Mouse (Mus musculus) midbrain, embryonic 12.5 days (tissue): ENCODE measurements around the gene Pecam1. TPM values are rescaled to one million over a fixed set of nuclear protein-coding genes. Genes with fewer than 3 reads are reported as not detected.
A peak's percentile ranks its signal among the peaks of the same experiment; 100 is the strongest.
"Not testable (repeated sequence)": the region's sequence is repeated elsewhere in the genome, so short reads cannot be mapped to it uniquely, and the experiment has no call there.

Experiments used
- ATAC-seq: fragments of 200-750 bp; cut with Nextera tagmentation; 2 replicates; pipeline ENCODE4 v1.8.0; 2017; ENCODE audit warnings: low read depth, moderate TSS enrichment, moderate library complexity; ENCODE audit not compliant: low FRiP score
- H3K27ac ChIP-seq: fragments of 300-500 bp; sonication (generic); replicated peaks from 2 replicates; pipeline ENCODE4 v1.5.1; 2016; ENCODE audit warnings: mild to moderate bottlenecking
- H3K27me3 ChIP-seq: fragments of 300-500 bp; sonication (generic); 2 replicates; pipeline ENCODE4 v1.6.1; 2016; ENCODE audit warnings: mild to moderate bottlenecking
- H3K36me3 ChIP-seq: fragments of 300-500 bp; sonication (generic); 2 replicates; pipeline ENCODE4 v1.6.1; 2016
- H3K4me1 ChIP-seq: fragments of 300-500 bp; sonication (generic); 2 replicates; pipeline ENCODE4 v1.6.1; 2016
- H3K4me2 ChIP-seq: fragments of 300-500 bp; sonication (generic); replicated peaks from 2 replicates; pipeline ENCODE4 v1.6.1; 2016; ENCODE audit warnings: mild to moderate bottlenecking, moderate library complexity
- H3K4me3 ChIP-seq: fragments of 300-500 bp; sonication (generic); 2 replicates; pipeline ENCODE4 v1.5.1; 2016; ENCODE audit warnings: mild to moderate bottlenecking
- H3K9ac ChIP-seq: fragments of 300-500 bp; sonication (generic); replicated peaks from 2 replicates; pipeline ENCODE4 v1.6.1; 2016; ENCODE audit warnings: mild to moderate bottlenecking, moderate library complexity
- H3K9me3 ChIP-seq: fragments of 300-500 bp; sonication (generic); 2 replicates; pipeline ENCODE4 v1.6.1; 2016; ENCODE audit warnings: mild to moderate bottlenecking
- WGBS: fragments of 180-500 bp; shearing (Covaris S2); methylation state at CpG from one replicate; pipeline ENCODE4 v1.1.7; 2016; 5-methylcytosine and 5-hydroxymethylcytosine counted together
- polyA plus RNA-seq: library from polyadenylated mRNA; unstranded; fragments of >200 nt; fragmentation: Nextera tagmentation; extraction: Ambion mirVana; gene quantifications from 2 replicates; pipeline ENCODE4 v1.2.1, GENCODE M21; 2016

Gene Pecam1
- polyA plus RNA-seq, 1 experiment from 2014 or later: 19.4 TPM

DNA sequence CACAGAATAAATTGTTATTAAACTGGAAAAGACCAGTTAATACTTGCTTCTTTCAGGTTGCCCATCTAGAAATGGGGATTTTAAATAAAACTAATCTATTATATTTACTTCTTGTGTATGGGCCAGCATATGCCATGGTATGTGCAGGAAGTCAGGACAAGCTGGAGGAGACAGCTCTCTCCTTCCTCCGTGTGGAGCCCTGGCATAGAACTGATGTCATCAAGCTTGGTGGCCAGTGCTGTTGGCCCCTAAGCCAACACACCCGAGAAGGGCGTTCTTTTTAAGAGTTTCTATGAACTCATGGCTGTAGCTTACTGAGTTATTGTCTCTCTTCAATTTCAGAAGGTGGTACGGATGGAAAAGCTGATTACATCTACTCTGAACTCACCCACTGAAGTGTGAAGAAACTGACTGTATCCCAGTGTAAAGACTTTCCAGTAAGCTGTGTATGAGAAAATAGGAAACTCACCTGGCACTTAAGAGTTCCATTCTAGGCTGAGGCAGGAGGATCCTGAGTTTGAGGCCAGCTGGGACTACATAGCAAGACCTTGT is 16.3 kb upstream of the Pecam1 start:
- Histone ChIP-seq H3K9ac (no peak overlapping the region), H3K4me3 (no peak overlapping the region), H3K36me3 (peaks cover 51% of the 10 kb centered on the region), H3K9me3 (peaks cover 5% of the 10 kb centered on the region), H3K27ac (no peak overlapping the region), H3K4me1 (peaks cover 5% of the 10 kb centered on the region; the same call in 1 of the 2 replicates), H3K27me3 (no peaks in the 10 kb centered on the region), H3K4me2 (no peak overlapping the region)
- 91% methylated on average over 4 of the region's 4 CpGs for WGBS
- no peak for ATAC-seq

DNA sequence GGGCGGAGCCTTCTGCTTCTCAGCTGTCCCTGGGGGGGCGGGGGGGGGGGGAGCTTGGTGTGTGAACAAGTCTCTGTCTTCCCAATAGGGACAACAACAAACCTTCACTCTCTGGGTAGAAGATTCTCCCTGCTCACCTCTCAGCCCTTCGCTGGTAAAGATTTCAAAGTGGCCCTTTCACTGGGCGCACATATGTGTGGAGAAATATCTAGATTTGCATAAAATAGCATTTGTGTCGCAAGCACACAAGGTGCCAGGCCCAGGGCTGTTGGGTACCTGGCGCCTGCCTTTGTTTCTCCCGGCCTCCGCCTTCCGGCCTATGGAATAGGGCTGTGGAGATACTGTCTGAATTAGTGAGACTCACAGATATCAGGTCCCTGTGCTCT is 12.4 kb upstream of the Pecam1 start:
- H3K4me1 ChIP-seq: peaks cover 7% of the 10 kb centered on the region; the same call in 1 of the 2 replicates
- H3K27me3 ChIP-seq: no peaks in the 10 kb centered on the region
- 79% methylated on average over 9 of the region's 9 CpGs for WGBS
- no peak for ATAC-seq
- peaks cover 21% of the 10 kb centered on the region for H3K36me3 ChIP-seq
- no peak overlapping the region for H3K4me2 ChIP-seq
- H3K9me3 ChIP-seq: peaks cover 3% of the 10 kb centered on the region
- H3K27ac ChIP-seq: peak overlapping the region; percentile 66
- H3K4me3 ChIP-seq: no peak overlapping the region
- no peak overlapping the region for H3K9ac ChIP-seq

DNA sequence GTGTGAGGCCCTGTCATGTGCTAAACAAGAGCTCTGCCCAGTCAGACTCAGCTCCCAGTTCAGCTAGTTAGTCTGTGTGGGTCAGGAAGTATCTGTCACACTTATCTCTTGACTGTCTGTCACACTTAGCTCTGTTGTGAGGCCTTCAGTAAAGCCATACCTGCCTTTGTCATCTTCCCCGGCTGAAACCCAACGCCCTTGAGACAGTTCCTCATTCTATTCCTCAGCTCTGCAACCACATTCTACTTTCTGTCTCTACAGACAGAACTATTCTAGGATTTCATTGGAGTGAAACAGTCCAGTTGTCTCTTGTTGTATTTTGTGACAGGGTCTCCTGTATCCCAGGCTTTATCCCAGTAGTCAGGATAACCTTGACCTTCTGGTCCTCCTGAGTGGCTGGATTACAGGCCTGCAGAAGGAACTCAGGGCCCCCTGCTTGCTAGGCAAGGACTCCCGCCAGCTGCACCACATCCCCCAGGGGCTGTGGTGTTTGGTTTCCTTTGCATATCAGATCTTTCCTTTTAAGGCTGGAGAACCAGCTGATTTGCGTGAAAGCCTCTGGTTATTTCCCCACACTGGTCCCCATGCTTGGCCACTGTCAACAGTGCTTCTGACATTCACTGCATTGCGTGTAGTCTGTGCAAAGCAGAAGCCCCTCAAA is 11.8 kb upstream of the Pecam1 start:
- Histone ChIP-seq H3K27me3 (no peaks in the 10 kb centered on the region), H3K9me3 (no peaks in the 10 kb centered on the region), H3K9ac (no peak overlapping the region), H3K4me2 (no peak overlapping the region), H3K4me1 (peaks cover 7% of the 10 kb centered on the region; the same call in 1 of the 2 replicates), H3K4me3 (no peak overlapping the region), H3K27ac (peak overlapping the region; percentile 66), H3K36me3 (peaks cover 16% of the 10 kb centered on the region)
- 55% methylated on average over 5 of the region's 5 CpGs for WGBS
- ATAC-seq: no peak

- WGBS: 95% methylated on average over 5 of the region's 5 CpGs
- H3K27me3 ChIP-seq: no peaks in the 10 kb centered on the region
- ATAC-seq: no peak
- H3K4me1 ChIP-seq: peaks cover 7% of the 10 kb centered on the region; the same call in 1 of the 2 replicates
- H3K4me3 ChIP-seq: no peak overlapping the region
- H3K27ac ChIP-seq: no peak overlapping the region
- H3K36me3 ChIP-seq: no peaks in the 10 kb centered on the region; the same call in 1 of the 2 replicates
- H3K9ac ChIP-seq: no peak overlapping the region
- no peaks in the 10 kb centered on the region for H3K9me3 ChIP-seq
- no peak overlapping the region for H3K4me2 ChIP-seq
Observed at GRCm38 (mm10) chr11:106760511-106760910, 10.1 kb upstream of the Pecam1 start.

DNA sequence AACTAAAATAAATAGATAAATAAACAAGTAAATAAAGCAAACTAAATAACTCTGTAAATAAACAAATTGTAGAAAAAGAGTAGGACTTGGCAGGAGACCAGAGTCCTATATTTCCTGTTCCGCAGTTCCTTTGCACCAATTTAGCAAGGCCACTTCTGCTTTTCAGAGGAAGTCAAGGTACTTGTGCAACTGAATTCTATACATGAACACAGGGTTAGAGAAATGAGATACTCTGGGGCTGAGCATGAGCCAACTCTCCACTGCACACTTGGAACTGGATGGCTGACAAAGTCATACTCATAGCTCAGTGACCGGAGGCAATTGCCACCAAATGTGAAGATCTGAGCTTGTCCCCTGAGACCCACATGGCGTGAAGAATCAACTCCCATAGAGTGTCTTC is 8.6 kb upstream of the Pecam1 start:
- WGBS: 90% methylated on average over 3 of the region's 3 CpGs
- Histone ChIP-seq H3K27ac (no peak overlapping the region), H3K4me2 (no peak overlapping the region), H3K9ac (no peak overlapping the region), H3K36me3 (no peaks in the 10 kb centered on the region), H3K4me1 (peaks cover 7% of the 10 kb centered on the region; the same call in 1 of the 2 replicates), H3K4me3 (no peak overlapping the region), H3K27me3 (no peaks in the 10 kb centered on the region), H3K9me3 (no peaks in the 10 kb centered on the region)
- ATAC-seq: no peak

DNA sequence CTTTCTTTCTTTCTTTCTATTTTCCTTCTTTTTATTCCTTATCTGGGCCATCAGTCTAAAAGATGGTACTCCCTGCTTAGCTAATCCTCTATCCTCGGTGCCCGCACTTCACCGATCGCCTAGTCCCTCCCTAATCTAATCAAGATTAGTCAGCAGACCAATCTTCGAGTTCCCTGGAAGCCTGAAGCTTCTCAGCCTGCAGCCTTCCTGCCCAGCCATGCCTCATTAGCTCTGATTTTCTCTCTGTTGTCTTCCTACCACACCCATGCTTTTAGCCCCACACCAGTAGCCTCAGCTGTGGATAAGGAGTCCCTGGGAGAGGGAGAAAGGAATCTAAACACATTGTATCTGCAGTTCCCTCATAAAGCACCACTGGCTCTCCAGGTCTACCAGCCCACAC is 5.2 kb upstream of the Pecam1 start:
- Histone ChIP-seq H3K27me3 (no peaks in the 10 kb centered on the region), H3K9ac (no peak overlapping the region), H3K4me1 (no peaks in the 10 kb centered on the region), H3K27ac (no peak overlapping the region), H3K4me2 (no peak overlapping the region), H3K9me3 (no peaks in the 10 kb centered on the region), H3K4me3 (no peak overlapping the region), H3K36me3 (no peaks in the 10 kb centered on the region)
- no peak for ATAC-seq
- 15% methylated on average over 5 of the region's 5 CpGs for whole genome bisulfite sequencing

DNA sequence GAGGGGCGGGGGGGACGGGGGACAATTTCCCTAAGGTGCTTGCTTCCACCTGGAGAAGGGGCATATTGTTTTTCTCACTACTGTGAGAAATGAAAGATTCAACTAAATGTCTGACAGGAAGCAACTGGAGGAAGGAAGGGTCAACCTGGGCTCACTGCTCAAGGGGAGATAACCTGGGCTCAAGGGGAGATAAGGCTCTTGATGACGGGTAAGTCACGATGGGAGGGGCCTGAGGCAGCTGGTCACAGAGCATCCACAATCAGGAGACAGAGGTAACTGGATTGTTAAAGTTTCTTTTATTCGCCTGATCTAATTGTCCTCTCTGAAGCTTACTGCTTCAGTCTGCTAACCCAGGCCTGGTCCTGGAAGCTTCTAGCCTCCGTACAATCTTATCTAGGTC is 2.9 kb upstream of the Pecam1 start:
- Histone ChIP-seq H3K27ac (no peak overlapping the region), H3K9me3 (no peaks in the 10 kb centered on the region), H3K27me3 (no peaks in the 10 kb centered on the region), H3K9ac (no peak overlapping the region), H3K4me1 (no peaks in the 10 kb centered on the region), H3K36me3 (no peaks in the 10 kb centered on the region), H3K4me2 (no peak overlapping the region), H3K4me3 (no peak overlapping the region)
- ATAC-seq: no peak
- 86% methylated on average over 6 of the region's 6 CpGs for WGBS

DNA sequence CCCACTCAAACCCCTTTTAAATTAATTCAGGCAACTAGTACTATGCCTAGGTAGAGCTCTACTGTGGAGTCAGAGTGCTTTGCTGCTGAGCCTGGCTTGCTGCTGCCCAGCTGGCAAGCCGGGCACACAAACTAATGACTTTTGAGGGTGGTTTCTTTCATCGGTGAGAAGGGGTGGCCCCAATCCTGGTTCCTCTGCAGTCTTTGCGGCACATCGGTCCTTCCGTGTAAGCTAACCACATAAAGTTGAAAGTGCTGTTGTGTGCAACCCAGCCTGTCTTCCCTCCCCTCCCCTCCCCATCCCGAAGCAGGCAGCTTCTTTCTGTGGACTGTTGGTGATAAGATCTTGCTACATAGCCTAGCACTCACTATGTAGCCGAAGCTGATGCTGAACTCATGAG is 1.7 kb upstream of the Pecam1 start:
- no peaks in the 10 kb centered on the region for H3K4me1 ChIP-seq
- no peak overlapping the region for H3K27ac ChIP-seq
- WGBS: 89% methylated on average over 7 of the region's 7 CpGs
- no peak overlapping the region for H3K9ac ChIP-seq
- no peaks in the 10 kb centered on the region for H3K9me3 ChIP-seq
- H3K27me3 ChIP-seq: no peaks in the 10 kb centered on the region
- no peak for ATAC-seq
- no peak overlapping the region for H3K4me2 ChIP-seq
- no peak overlapping the region for H3K4me3 ChIP-seq
- no peaks in the 10 kb centered on the region for H3K36me3 ChIP-seq

DNA sequence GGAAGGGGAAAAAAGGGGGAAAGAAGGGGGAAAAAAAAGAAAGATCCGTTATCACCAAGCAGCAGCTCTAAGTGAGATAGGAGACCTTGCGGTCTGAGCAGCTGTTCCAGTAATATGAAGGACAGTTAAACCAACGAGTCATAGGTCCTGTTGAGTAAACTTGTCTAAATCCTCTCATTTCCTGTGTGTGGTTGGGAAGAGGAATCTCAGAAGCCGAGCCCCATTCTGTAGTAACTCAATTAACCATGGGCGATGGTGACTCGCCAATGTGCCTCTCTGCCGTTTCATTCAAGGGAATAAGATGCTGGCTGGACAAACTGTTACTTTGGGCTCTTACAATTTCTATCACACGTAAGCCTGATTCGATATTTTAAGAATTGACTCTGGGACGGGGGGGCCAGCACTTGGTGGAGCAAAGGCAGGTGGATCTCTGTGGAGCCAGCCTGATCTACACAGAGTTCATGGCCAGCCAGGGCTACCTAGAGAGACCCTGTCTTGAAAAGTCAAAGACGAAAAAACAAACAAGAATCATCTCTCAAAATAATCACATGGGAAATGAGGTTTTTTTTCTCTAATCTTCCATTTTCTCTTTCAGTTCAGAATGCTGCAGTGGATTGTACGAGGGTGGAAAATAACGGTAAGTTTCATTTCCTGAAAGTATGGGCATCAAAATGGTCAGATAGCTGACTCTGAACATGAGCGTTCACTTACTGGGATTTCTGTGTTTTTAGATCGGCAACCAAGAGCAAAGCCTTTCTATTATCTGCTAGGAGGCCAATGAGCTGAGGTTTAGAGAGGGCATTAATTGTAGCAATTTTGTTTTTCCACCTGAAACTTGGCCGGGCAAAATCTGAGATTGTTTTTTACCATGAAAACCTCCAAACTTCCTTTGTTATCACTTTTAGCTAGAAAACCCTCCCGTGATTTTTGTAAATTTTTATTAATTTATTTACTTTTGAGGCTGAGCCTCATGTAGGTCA is 901 bp upstream of the Pecam1 start, which contains the start of gene Milr1:
Gene Milr1 (plus strand): TSS at position 188 of the 980 bp plus-strand sequence.
- H3K27me3 ChIP-seq: no peaks in the 10 kb centered on the region
- no peak for ATAC-seq
- H3K4me2 ChIP-seq: no peak within 1 kb of the TSS
- H3K36me3 ChIP-seq: no peaks in the 10 kb centered on the region
- no peak within 1 kb of the TSS for H3K9ac ChIP-seq
- no peaks in the 10 kb centered on the region for H3K9me3 ChIP-seq
- no peaks in the 10 kb centered on the region for H3K4me1 ChIP-seq
- no peak within 1 kb of the TSS for H3K4me3 ChIP-seq
- H3K27ac ChIP-seq: no peak within 1 kb of the TSS
- 90% methylated on average over 17 of the region's 17 CpGs for WGBS

DNA sequence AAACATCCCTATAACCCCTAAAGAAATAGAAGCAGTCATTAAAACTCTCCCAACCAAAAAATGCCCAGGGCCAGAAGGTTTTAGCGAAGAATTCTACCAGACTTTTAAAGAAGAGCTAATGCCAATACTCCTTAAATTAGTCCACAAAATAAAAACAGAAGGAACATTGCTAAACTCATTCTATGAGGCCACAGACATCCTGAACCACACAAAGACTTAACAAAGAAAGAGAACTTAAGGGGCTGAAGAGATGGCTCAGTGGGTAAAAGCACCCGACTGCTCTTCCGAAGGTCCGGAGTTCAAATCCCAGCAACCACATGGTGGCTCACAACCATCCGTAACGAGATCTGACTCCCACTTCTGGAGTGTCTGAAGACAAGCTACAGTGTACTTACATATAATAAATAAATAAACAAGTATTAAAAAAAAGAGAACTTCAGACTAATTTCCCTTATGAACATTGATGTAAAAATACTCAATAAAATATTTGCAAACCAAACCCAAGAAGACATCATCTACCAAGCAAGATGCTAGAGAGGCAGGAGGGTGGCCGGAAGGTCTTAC is 789 bp downstream of the Pecam1 start:
- WGBS: 96% methylated on average over 7 of the region's 7 CpGs
- not testable (repeated sequence) for H3K27ac ChIP-seq, H3K9ac ChIP-seq, H3K4me1 ChIP-seq, H3K27me3 ChIP-seq, H3K4me3 ChIP-seq, H3K36me3 ChIP-seq, ATAC-seq, H3K4me2 ChIP-seq, H3K9me3 ChIP-seq

GRCm38 (mm10) chr11:106744949-106745348 is 5.5 kb downstream of the Pecam1 start:
- Histone ChIP-seq H3K4me1 (peaks cover 5% of the 10 kb centered on the region), H3K9ac (no peak overlapping the region), H3K27ac (no peak overlapping the region), H3K4me3 (no peak overlapping the region), H3K36me3 (no peaks in the 10 kb centered on the region), H3K9me3 (no peaks in the 10 kb centered on the region), H3K4me2 (no peak overlapping the region), H3K27me3 (no peaks in the 10 kb centered on the region)
- 93% methylated on average over 5 of the region's 5 CpGs for WGBS
- ATAC-seq: no peak

DNA sequence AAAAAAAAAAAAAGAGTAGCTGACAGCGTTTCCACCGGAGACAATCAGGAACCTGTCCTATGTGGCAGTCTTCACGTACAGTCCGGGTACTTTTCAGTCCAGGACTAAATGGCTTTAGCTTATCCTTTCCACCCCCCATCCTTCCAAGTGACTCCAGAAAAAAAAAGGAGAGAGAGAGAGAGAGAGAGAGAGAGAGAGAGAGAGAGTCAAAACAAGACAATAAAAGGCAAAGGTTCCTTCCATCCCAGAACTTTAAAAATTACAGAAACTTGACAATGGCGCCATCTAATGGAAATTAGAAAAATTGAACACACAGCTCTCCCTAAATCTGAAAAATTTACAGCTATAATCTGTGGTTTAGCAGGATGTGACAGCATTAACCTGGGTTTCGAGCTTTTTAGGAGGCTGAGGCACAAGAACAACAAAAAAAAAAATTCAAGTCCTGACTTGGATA is 8.0 kb downstream of the Pecam1 start:
- H3K27me3 ChIP-seq: no peaks in the 10 kb centered on the region
- H3K4me1 ChIP-seq: peaks cover 10% of the 10 kb centered on the region
- no peak overlapping the region for H3K27ac ChIP-seq
- no peak for ATAC-seq
- no peak overlapping the region for H3K4me2 ChIP-seq
- no peaks in the 10 kb centered on the region for H3K36me3 ChIP-seq
- 60% methylated on average over 6 of the region's 6 CpGs for WGBS
- H3K4me3 ChIP-seq: no peak overlapping the region
- no peak overlapping the region for H3K9ac ChIP-seq
- H3K9me3 ChIP-seq: no peaks in the 10 kb centered on the region
